Mouse (Mus musculus): ENCODE measurements around the gene Wdr66.

- no peak for TF ChIP-seq CTCF (IDR thresholded peaks at IDR 0.05; ENCODE audit: extremely low read depth, insufficient read depth, insufficient read length, insufficient replicate concordance)
- no peak for TF ChIP-seq POLR2A (IDR thresholded peaks at IDR 0.05; ENCODE audit: low read depth, low read length)
These were observed 61.2 kb downstream of the Wdr66 start for GRCm38 (mm10) chr5:123313058-123313630.

All from spleen, adult 2 months (tissue).